Mouse (Mus musculus): ENCODE results near the gene Camta1. TPM values are rescaled to one million over a fixed set of nuclear protein-coding genes. Genes with fewer than 3 reads are reported as not detected.

Camta1 gene
- polyA plus RNA-seq, 1 experiment from 2014 or later, result 93.9 TPM

- WGBS, result 50% methylated on average over 8 of the region's 8 CpGs
- DNase-seq (ENCODE audit: low spot score), result no peak
- no peak overlapping the region for H3K9ac ChIP-seq (ENCODE audit: low read depth, low read length)
Measured at GRCm38 (mm10) chr4:151595116-151595515, 266.6 kb downstream of the Camta1 start.

GRCm38 (mm10) chr4:151593042-151593441 is 268.6 kb downstream of the Camta1 start:
- Histone ChIP-seq H3K4me3 (ENCODE audit: low read depth, low read length) (no peak overlapping the region), H3K27me3 (replicated peaks; ENCODE audit: control insufficient read depth, insufficient read depth, low read length) (no peaks in the 10 kb centered on the region), H3K9ac (ENCODE audit: low read depth, low read length) (no peak overlapping the region), H3K36me3 (ENCODE audit: control insufficient read depth, insufficient read depth, low read length) (no peaks in the 10 kb centered on the region), H3K9me3 (ENCODE audit: control insufficient read depth, low read length) (no peaks in the 10 kb centered on the region), H3K27ac (ENCODE audit: low read depth, low read length) (no peak overlapping the region), H3K4me1 (replicated peaks; ENCODE audit: control insufficient read depth, insufficient read depth, low read length) (no peaks in the 10 kb centered on the region), H3K4me2 (no peak overlapping the region)
- no peak for DNase-seq (ENCODE audit: low spot score)
- no peak for ATAC-seq (replicated peaks; ENCODE audit: low FRiP score)
- 75% methylated on average over 7 of the region's 7 CpGs for WGBS

More at GRCm38 (mm10) chr4:151595116-151595515, 266.6 kb downstream of the Camta1 start:
- Histone ChIP-seq H3K27ac (ENCODE audit: low read depth, low read length) (no peak overlapping the region), H3K36me3 (ENCODE audit: control insufficient read depth, insufficient read depth, low read length) (no peaks in the 10 kb centered on the region), H3K4me1 (replicated peaks; ENCODE audit: control insufficient read depth, insufficient read depth, low read length) (no peaks in the 10 kb centered on the region), H3K27me3 (replicated peaks; ENCODE audit: control insufficient read depth, insufficient read depth, low read length) (no peaks in the 10 kb centered on the region), H3K4me2 (no peak overlapping the region), H3K4me3 (ENCODE audit: low read depth, low read length) (no peak overlapping the region), H3K9me3 (ENCODE audit: control insufficient read depth, low read length) (no peaks in the 10 kb centered on the region)
- ATAC-seq (replicated peaks; ENCODE audit: low FRiP score), result no peak

GRCm38 (mm10) chr4:151586074-151586473 is 275.6 kb downstream of the Camta1 start:
- Histone ChIP-seq H3K36me3 (ENCODE audit: control insufficient read depth, insufficient read depth, low read length) (no peaks in the 10 kb centered on the region), H3K9ac (ENCODE audit: low read depth, low read length) (no peak overlapping the region), H3K4me1 (replicated peaks; ENCODE audit: control insufficient read depth, insufficient read depth, low read length) (no peaks in the 10 kb centered on the region), H3K27me3 (replicated peaks; ENCODE audit: control insufficient read depth, insufficient read depth, low read length) (no peaks in the 10 kb centered on the region), H3K4me2 (no peak overlapping the region), H3K27ac (ENCODE audit: low read depth, low read length) (no peak overlapping the region), H3K4me3 (ENCODE audit: low read depth, low read length) (no peak overlapping the region), H3K9me3 (ENCODE audit: control insufficient read depth, low read length) (no peaks in the 10 kb centered on the region)
- DNase-seq (ENCODE audit: low spot score) (no peak), ATAC-seq (replicated peaks; ENCODE audit: low FRiP score) (no peak)
- WGBS, result 82% methylated on average over 9 of the region's 9 CpGs

- Histone ChIP-seq H3K9me3 (ENCODE audit: control insufficient read depth, low read length) (no peaks in the 10 kb centered on the region), H3K4me2 (no peak overlapping the region), H3K36me3 (ENCODE audit: control insufficient read depth, insufficient read depth, low read length) (no peaks in the 10 kb centered on the region), H3K27me3 (replicated peaks; ENCODE audit: control insufficient read depth, insufficient read depth, low read length) (no peaks in the 10 kb centered on the region), H3K4me1 (replicated peaks; ENCODE audit: control insufficient read depth, insufficient read depth, low read length) (no peaks in the 10 kb centered on the region), H3K9ac (ENCODE audit: low read depth, low read length) (no peak overlapping the region), H3K27ac (ENCODE audit: low read depth, low read length) (no peak overlapping the region), H3K4me3 (ENCODE audit: low read depth, low read length) (no peak overlapping the region)
- ATAC-seq (replicated peaks; ENCODE audit: low FRiP score) (no peak), DNase-seq (ENCODE audit: low spot score) (no peak)
- 64% methylated on average over 3 of the region's 3 CpGs for WGBS
Measured at GRCm38 (mm10) chr4:151577961-151578360, 283.7 kb downstream of the Camta1 start.

- DNase-seq (ENCODE audit: low spot score), result no peak
- ATAC-seq (replicated peaks; ENCODE audit: low FRiP score), result no peak
- Histone ChIP-seq H3K27me3 (replicated peaks; ENCODE audit: control insufficient read depth, insufficient read depth, low read length) (no peaks in the 10 kb centered on the region), H3K9ac (ENCODE audit: low read depth, low read length) (no peak overlapping the region), H3K27ac (ENCODE audit: low read depth, low read length) (no peak overlapping the region), H3K4me1 (replicated peaks; ENCODE audit: control insufficient read depth, insufficient read depth, low read length) (no peaks in the 10 kb centered on the region), H3K4me3 (ENCODE audit: low read depth, low read length) (no peak overlapping the region), H3K9me3 (ENCODE audit: control insufficient read depth, low read length) (no peaks in the 10 kb centered on the region), H3K36me3 (ENCODE audit: control insufficient read depth, insufficient read depth, low read length) (no peaks in the 10 kb centered on the region), H3K4me2 (no peak overlapping the region)
- 70% methylated on average over 15 of the region's 15 CpGs for whole genome bisulfite sequencing
Measured at GRCm38 (mm10) chr4:151576291-151577108, 285.2 kb downstream of the Camta1 start.

GRCm38 (mm10) chr4:151572716-151573115 is 289.0 kb downstream of the Camta1 start:
- ATAC-seq (replicated peaks; ENCODE audit: low FRiP score), result no peak
- 64% methylated on average over 5 of the region's 5 CpGs for WGBS

GRCm38 (mm10) chr4:151569586-151569985 is 292.1 kb downstream of the Camta1 start:
- Histone ChIP-seq H3K9me3 (ENCODE audit: control insufficient read depth, low read length) (no peaks in the 10 kb centered on the region), H3K4me3 (ENCODE audit: low read depth, low read length) (no peak overlapping the region), H3K36me3 (ENCODE audit: control insufficient read depth, insufficient read depth, low read length) (no peaks in the 10 kb centered on the region), H3K4me2 (no peak overlapping the region), H3K27me3 (replicated peaks; ENCODE audit: control insufficient read depth, insufficient read depth, low read length) (no peaks in the 10 kb centered on the region), H3K4me1 (replicated peaks; ENCODE audit: control insufficient read depth, insufficient read depth, low read length) (no peaks in the 10 kb centered on the region), H3K27ac (ENCODE audit: low read depth, low read length) (no peak overlapping the region), H3K9ac (ENCODE audit: low read depth, low read length) (no peak overlapping the region)
- no peak for DNase-seq (ENCODE audit: low spot score)
- no peak for ATAC-seq (replicated peaks; ENCODE audit: low FRiP score)
- WGBS, result 80% methylated on average over 3 of the region's 3 CpGs

More at GRCm38 (mm10) chr4:151572716-151573115, 289.0 kb downstream of the Camta1 start:
- H3K27me3 ChIP-seq (replicated peaks; ENCODE audit: control insufficient read depth, insufficient read depth, low read length), result no peaks in the 10 kb centered on the region
- H3K4me1 ChIP-seq (replicated peaks; ENCODE audit: control insufficient read depth, insufficient read depth, low read length), result no peaks in the 10 kb centered on the region
- no peak for DNase-seq (ENCODE audit: low spot score)
- H3K4me2 ChIP-seq, result no peak overlapping the region
- no peaks in the 10 kb centered on the region for H3K9me3 ChIP-seq (ENCODE audit: control insufficient read depth, low read length)
- no peak overlapping the region for H3K9ac ChIP-seq (ENCODE audit: low read depth, low read length)
- H3K36me3 ChIP-seq (ENCODE audit: control insufficient read depth, insufficient read depth, low read length), result no peaks in the 10 kb centered on the region
- H3K27ac ChIP-seq (ENCODE audit: low read depth, low read length), result no peak overlapping the region
- H3K4me3 ChIP-seq (ENCODE audit: low read depth, low read length), result no peak overlapping the region

GRCm38 (mm10) chr4:151568887-151569286 is 292.8 kb downstream of the Camta1 start:
- H3K4me1 ChIP-seq (replicated peaks; ENCODE audit: control insufficient read depth, insufficient read depth, low read length), result no peaks in the 10 kb centered on the region
- no peak overlapping the region for H3K4me3 ChIP-seq (ENCODE audit: low read depth, low read length)
- no peaks in the 10 kb centered on the region for H3K9me3 ChIP-seq (ENCODE audit: control insufficient read depth, low read length)
- no peaks in the 10 kb centered on the region for H3K36me3 ChIP-seq (ENCODE audit: control insufficient read depth, insufficient read depth, low read length)
- DNase-seq (ENCODE audit: low spot score), result no peak
- no peaks in the 10 kb centered on the region for H3K27me3 ChIP-seq (replicated peaks; ENCODE audit: control insufficient read depth, insufficient read depth, low read length)
- 62% methylated on average over 7 of the region's 7 CpGs for WGBS
- ATAC-seq (replicated peaks; ENCODE audit: low FRiP score), result no peak
- H3K9ac ChIP-seq (ENCODE audit: low read depth, low read length), result no peak overlapping the region
- H3K27ac ChIP-seq (ENCODE audit: low read depth, low read length), result no peak overlapping the region
- H3K4me2 ChIP-seq, result no peak overlapping the region

- ATAC-seq (replicated peaks; ENCODE audit: low FRiP score) (no peak), DNase-seq (ENCODE audit: low spot score) (no peak)
- Histone ChIP-seq H3K27ac (ENCODE audit: low read depth, low read length) (no peak overlapping the region), H3K4me3 (ENCODE audit: low read depth, low read length) (no peak overlapping the region), H3K36me3 (ENCODE audit: control insufficient read depth, insufficient read depth, low read length) (no peaks in the 10 kb centered on the region), H3K9ac (ENCODE audit: low read depth, low read length) (no peak overlapping the region), H3K27me3 (replicated peaks; ENCODE audit: control insufficient read depth, insufficient read depth, low read length) (no peaks in the 10 kb centered on the region), H3K4me2 (no peak overlapping the region), H3K9me3 (ENCODE audit: control insufficient read depth, low read length) (no peaks in the 10 kb centered on the region), H3K4me1 (replicated peaks; ENCODE audit: control insufficient read depth, insufficient read depth, low read length) (no peaks in the 10 kb centered on the region)
- 67% methylated on average over 4 of the region's 4 CpGs for whole genome bisulfite sequencing
Measured at GRCm38 (mm10) chr4:151567105-151567504, 294.6 kb downstream of the Camta1 start.
